Mouse (Mus musculus): ENCODE data around the gene Xk. TPM values are rescaled to one million over a fixed set of nuclear protein-coding genes. Genes with fewer than 3 reads are reported as not detected.

Xk gene
- polyA plus RNA-seq (2014; fragmentation: Nextera tagmentation; extraction: Ambion mirVana) = 8.9 and 10.6 TPM in 2 replicates

DNA sequence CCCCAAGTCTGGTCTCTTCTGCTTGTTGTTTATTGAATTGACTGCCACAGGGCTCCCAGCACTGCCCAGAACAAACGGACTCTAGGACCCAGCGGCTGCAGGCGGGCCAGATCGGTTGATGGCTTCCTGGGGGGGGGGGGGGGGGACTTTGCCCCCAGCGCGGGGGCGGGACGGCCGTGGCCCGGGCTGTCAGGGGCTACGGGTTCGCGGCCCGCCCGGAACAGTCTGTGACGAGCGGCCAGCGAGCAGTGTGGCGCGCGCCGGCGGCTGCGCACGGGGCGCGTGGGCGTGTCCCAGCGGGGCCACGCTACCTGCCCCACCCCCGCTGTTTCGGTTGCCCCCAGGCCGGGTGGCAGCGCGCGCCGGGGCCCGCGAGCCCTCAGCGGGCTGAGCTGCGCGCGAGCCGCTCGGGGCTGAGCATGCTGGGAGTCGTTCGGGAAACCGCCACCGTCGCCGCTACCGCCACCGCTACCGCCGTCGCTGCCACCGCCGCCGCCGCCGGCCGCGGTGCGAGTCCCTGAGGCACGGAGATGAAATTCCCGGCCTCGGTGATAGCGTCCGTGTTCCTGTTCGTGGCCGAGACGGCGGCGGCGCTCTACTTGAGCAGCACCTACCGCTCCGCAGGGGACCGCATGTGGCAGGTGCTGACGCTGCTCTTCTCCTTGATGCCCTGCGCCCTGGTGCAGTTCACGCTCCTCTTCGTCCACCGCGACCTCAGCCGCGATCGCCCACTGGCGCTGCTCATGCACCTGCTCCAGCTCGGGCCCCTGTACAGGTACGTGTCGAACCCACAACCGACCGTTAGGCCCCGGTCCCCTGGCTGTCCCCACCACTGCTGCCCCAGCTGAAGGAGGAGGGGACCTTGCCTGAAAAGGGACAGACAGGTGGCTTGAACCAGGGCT is at the start of gene Xk:
TSS of gene Xk (plus strand) at position 297 of the 902 bp plus-strand sequence.
- H3K27ac ChIP-seq (ENCODE audit: low read depth, low read length) = peak within 1 kb of the TSS; percentile 35; the same call in 1 of the 2 replicates
- no peaks in the 10 kb centered on the region for H3K4me1 ChIP-seq (ENCODE audit: control insufficient read depth, insufficient read depth, low read length)
- ATAC-seq (replicated peaks; ENCODE audit: insufficient number of reproducible peaks, low FRiP score, low TSS enrichment) = peak; percentile 93
- no peaks in the 10 kb centered on the region for H3K27me3 ChIP-seq (ENCODE audit: control insufficient read depth, insufficient read depth, low read length)
- peak within 1 kb of the TSS; percentile 64 for H3K9ac ChIP-seq (ENCODE audit: low read depth, low read length)
- H3K4me2 ChIP-seq = peak within 1 kb of the TSS; percentile 60
- H3K36me3 ChIP-seq (ENCODE audit: control insufficient read depth, insufficient read depth, low read length) = no peaks in the 10 kb centered on the region
- no peaks in the 10 kb centered on the region for H3K9me3 ChIP-seq (replicated peaks; ENCODE audit: control insufficient read depth, low read length)
- H3K4me3 ChIP-seq (ENCODE audit: low read depth, low read length) = peak within 1 kb of the TSS; percentile 50
- 7% methylated on average over 59 of the region's 94 CpGs for WGBS (ENCODE audit: insufficient replicate concordance)

DNA sequence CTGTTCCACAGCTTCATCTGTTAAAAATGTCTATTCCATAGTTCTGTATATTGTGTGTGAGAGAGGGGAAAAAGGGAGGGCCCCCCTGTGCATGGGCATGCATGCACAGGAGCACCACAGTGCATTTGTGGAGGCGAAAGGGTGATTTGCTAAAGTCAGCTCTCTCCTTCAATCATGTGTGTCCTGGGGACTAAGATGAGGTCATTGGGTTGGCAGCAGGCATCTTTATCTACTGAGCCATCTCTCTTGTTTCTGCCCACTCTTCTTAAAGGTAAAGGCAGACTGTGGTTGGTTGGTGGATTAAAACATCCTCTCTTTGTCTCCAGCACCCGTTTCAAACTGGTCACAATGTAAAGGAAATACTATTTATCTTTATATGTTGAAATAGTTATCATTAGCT is 45.5 kb upstream of the Xk start:
- Histone ChIP-seq H3K4me2 (no peak overlapping the region), H3K4me3 (ENCODE audit: low read depth, low read length) (no peak overlapping the region), H3K9ac (ENCODE audit: low read depth, low read length) (no peak overlapping the region), H3K9me3 (replicated peaks; ENCODE audit: control insufficient read depth, low read length) (no peaks in the 10 kb centered on the region), H3K4me1 (ENCODE audit: control insufficient read depth, insufficient read depth, low read length) (no peaks in the 10 kb centered on the region), H3K27me3 (ENCODE audit: control insufficient read depth, insufficient read depth, low read length) (no peaks in the 10 kb centered on the region), H3K27ac (ENCODE audit: low read depth, low read length) (no peak overlapping the region), H3K36me3 (ENCODE audit: control insufficient read depth, insufficient read depth, low read length) (no peaks in the 10 kb centered on the region)
- ATAC-seq (replicated peaks; ENCODE audit: insufficient number of reproducible peaks, low FRiP score, low TSS enrichment) = no peak
- WGBS (ENCODE audit: insufficient replicate concordance) = 70% methylated on average over 2 of the region's 2 CpGs

DNA sequence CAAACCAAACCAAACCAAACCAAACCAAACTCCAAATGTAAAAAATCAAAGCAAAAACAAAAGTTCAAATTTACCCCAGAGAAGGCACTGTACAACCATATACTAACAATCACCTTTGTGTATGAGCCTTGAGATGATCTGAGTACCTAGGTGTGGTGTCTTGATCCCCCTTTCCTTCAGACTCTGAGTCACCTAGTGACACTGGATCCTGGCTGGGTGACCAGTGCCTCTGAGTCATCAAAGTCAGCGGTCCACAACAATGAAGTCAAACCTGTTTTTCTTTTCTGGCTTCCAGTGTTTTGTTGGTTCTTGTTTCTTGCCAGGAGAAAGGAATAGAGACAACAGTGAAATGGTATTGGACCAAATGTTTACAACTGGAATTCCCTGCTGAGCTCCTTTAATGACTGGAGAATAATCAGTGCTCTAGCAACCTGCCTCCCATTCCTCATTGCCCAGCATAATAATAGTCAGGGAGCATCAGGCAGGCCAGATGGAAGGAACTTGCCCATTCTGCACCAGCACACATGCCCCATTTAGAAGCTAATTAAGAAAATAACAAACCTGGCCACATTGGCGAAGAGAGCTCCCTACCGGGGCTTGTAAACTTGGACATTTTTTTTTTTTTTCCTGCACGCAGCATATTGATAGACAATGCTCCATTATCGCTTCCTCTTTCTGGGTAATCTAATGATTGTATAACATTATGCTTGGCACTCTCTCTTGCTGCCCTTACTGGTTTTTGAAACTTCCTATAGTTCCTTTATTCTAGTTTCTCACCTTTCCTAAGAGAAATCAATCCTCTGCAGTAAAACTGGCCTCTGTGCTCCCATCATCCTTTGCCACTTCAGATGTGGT is 31.6 kb upstream of the Xk start:
- Histone ChIP-seq H3K36me3 (ENCODE audit: control insufficient read depth, insufficient read depth, low read length) (no peaks in the 10 kb centered on the region), H3K4me3 (ENCODE audit: low read depth, low read length) (no peak overlapping the region), H3K9me3 (replicated peaks; ENCODE audit: control insufficient read depth, low read length) (no peaks in the 10 kb centered on the region; the same call in 1 of the 2 replicates), H3K4me2 (no peak overlapping the region), H3K9ac (ENCODE audit: low read depth, low read length) (no peak overlapping the region), H3K4me1 (ENCODE audit: control insufficient read depth, insufficient read depth, low read length) (no peaks in the 10 kb centered on the region; the same call in 1 of the 2 replicates), H3K27me3 (ENCODE audit: control insufficient read depth, insufficient read depth, low read length) (no peaks in the 10 kb centered on the region), H3K27ac (ENCODE audit: low read depth, low read length) (no peak overlapping the region)
- 80% methylated on average over 5 of the region's 5 CpGs for WGBS (ENCODE audit: insufficient replicate concordance)
- ATAC-seq (replicated peaks; ENCODE audit: insufficient number of reproducible peaks, low FRiP score, low TSS enrichment) = no peak

DNA sequence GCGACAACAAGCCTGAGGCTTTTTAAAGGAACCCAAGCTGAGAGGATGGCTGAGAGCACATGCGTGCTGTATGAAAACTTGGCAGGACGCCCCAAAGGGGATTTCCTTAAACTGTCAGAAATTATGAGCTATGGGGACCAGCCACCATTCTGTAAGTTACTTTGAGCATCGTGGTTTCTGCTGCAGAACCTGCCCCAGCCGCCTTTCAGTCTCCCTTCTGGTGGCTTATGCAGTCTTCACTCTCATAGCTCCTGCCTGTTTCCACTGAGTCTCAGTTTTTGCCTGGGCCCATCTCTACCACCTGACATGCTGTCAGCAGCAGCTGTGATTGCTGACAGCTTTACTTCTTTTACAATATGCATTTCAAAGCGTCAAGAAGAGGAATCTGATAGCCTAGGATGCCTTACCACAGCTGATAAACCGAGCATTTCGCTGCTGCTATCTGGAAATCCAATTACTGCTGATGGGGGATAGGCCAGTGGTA is 29.1 kb upstream of the Xk start:
- no peaks in the 10 kb centered on the region for H3K36me3 ChIP-seq (ENCODE audit: control insufficient read depth, insufficient read depth, low read length)
- H3K4me3 ChIP-seq (ENCODE audit: low read depth, low read length) = no peak overlapping the region
- H3K27me3 ChIP-seq (ENCODE audit: control insufficient read depth, insufficient read depth, low read length) = no peaks in the 10 kb centered on the region
- ATAC-seq (replicated peaks; ENCODE audit: insufficient number of reproducible peaks, low FRiP score, low TSS enrichment) = no peak
- WGBS (ENCODE audit: insufficient replicate concordance) = 46% methylated on average over 8 of the region's 8 CpGs
- no peak overlapping the region for H3K27ac ChIP-seq (ENCODE audit: low read depth, low read length)
- no peak overlapping the region for H3K9ac ChIP-seq (ENCODE audit: low read depth, low read length)
- H3K4me2 ChIP-seq = no peak overlapping the region
- no peaks in the 10 kb centered on the region; the same call in 1 of the 2 replicates for H3K9me3 ChIP-seq (replicated peaks; ENCODE audit: control insufficient read depth, low read length)
- no peaks in the 10 kb centered on the region; the same call in 1 of the 2 replicates for H3K4me1 ChIP-seq (ENCODE audit: control insufficient read depth, insufficient read depth, low read length)

DNA sequence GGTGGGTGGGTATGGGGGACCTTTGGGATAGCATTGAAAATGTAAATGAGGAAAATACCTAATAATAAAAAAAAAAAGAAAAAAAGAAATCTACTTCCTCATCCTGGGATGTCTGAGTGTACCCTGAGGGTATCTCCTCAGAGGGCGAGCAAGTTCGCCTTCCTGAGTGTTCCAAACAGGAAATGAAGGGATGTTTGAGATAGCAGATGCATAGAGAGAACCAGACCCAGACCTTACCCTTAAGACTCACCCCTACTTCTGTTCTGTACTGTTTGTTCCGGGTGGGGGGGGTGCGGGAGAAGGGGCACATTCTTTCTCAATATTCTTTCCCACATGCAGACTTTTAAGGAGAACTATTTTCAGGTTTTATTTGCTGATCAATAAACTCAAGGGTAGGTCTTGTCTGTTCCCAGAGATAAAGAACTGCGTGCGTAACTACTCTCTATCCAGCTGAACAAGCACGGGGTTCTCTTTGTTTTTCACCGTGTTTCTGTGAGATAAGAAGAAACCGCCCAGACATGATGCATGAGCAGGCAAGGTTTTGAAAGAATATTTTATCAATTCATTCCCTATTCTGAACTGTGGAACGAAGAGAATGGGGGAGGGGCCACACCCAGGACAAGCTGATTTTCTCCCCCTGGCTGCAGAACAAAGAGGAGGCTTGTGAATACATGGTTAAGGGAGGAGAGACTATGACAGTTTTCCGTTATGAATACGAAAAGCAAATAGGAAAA is 27.8 kb upstream of the Xk start:
- Histone ChIP-seq H3K27ac (ENCODE audit: low read depth, low read length) (no peak overlapping the region), H3K9me3 (replicated peaks; ENCODE audit: control insufficient read depth, low read length) (no peaks in the 10 kb centered on the region; the same call in 1 of the 2 replicates), H3K4me3 (ENCODE audit: low read depth, low read length) (no peak overlapping the region), H3K36me3 (ENCODE audit: control insufficient read depth, insufficient read depth, low read length) (no peaks in the 10 kb centered on the region), H3K4me1 (ENCODE audit: control insufficient read depth, insufficient read depth, low read length) (no peaks in the 10 kb centered on the region; the same call in 1 of the 2 replicates), H3K9ac (ENCODE audit: low read depth, low read length) (no peak overlapping the region), H3K27me3 (ENCODE audit: control insufficient read depth, insufficient read depth, low read length) (no peaks in the 10 kb centered on the region), H3K4me2 (0 out of 2 replicates have a peak overlapping the region, but pooled peaks have one; percentile 8)
- ATAC-seq (replicated peaks; ENCODE audit: insufficient number of reproducible peaks, low FRiP score, low TSS enrichment) = peak; percentile 81
- 50% methylated on average over 12 of the region's 12 CpGs for WGBS (ENCODE audit: insufficient replicate concordance)

DNA sequence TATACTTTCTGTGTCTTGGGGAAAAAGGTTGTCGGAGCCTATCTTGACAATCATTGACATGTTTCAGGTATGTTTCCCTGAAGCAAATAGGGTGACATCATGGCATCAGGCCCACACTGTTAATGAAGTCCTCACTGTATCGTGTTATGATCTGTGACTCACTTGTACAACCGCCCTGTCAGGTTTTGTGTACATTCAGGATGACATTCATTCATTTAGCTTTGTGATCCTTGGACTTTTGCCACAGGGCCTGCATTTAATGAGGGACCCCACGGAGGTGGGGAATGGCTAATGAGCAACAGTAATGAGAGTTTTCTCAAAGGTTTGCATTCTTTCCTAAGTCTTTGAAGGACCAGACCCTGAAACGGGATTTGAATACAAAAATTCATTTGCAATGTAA is 23.6 kb upstream of the Xk start:
- Histone ChIP-seq H3K36me3 (ENCODE audit: control insufficient read depth, insufficient read depth, low read length) (no peaks in the 10 kb centered on the region), H3K4me1 (ENCODE audit: control insufficient read depth, insufficient read depth, low read length) (no peaks in the 10 kb centered on the region; the same call in 1 of the 2 replicates), H3K27me3 (ENCODE audit: control insufficient read depth, insufficient read depth, low read length) (no peaks in the 10 kb centered on the region), H3K9me3 (replicated peaks; ENCODE audit: control insufficient read depth, low read length) (no peaks in the 10 kb centered on the region; the same call in 1 of the 2 replicates), H3K9ac (ENCODE audit: low read depth, low read length) (no peak overlapping the region), H3K4me3 (ENCODE audit: low read depth, low read length) (no peak overlapping the region), H3K4me2 (no peak overlapping the region), H3K27ac (ENCODE audit: low read depth, low read length) (no peak overlapping the region)
- ATAC-seq (replicated peaks; ENCODE audit: insufficient number of reproducible peaks, low FRiP score, low TSS enrichment) = no peak
- 70% methylated on average over 5 of the region's 5 CpGs for WGBS (ENCODE audit: insufficient replicate concordance)

DNA sequence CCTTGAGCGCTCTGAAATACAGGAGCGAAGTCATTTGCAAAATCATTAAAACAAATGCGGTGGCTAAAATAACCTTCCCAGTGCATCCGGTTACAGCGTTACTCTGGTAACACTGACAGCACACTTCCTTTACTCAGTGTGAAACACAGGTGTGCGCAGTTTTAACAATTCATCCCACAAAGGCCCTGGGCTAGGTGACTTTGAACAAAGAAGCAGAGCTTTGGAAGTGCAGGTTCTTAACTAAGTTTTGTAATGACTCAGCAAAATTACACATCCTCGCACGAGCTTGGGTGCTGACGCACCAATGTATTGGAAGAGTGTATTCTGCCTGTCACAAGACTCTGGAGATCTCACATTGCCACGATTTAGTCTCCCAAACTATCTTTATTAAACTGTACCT is 18.6 kb upstream of the Xk start:
- no peak overlapping the region for H3K9ac ChIP-seq (ENCODE audit: low read depth, low read length)
- no peak overlapping the region for H3K4me2 ChIP-seq
- ATAC-seq (replicated peaks; ENCODE audit: insufficient number of reproducible peaks, low FRiP score, low TSS enrichment) = no peak
- 78% methylated on average over 10 of the region's 10 CpGs for WGBS (ENCODE audit: insufficient replicate concordance)
- no peaks in the 10 kb centered on the region for H3K36me3 ChIP-seq (ENCODE audit: control insufficient read depth, insufficient read depth, low read length)
- no peaks in the 10 kb centered on the region for H3K9me3 ChIP-seq (replicated peaks; ENCODE audit: control insufficient read depth, low read length)
- H3K4me3 ChIP-seq (ENCODE audit: low read depth, low read length) = no peak overlapping the region
- no peak overlapping the region for H3K27ac ChIP-seq (ENCODE audit: low read depth, low read length)
- no peaks in the 10 kb centered on the region for H3K4me1 ChIP-seq (ENCODE audit: control insufficient read depth, insufficient read depth, low read length)
- H3K27me3 ChIP-seq (ENCODE audit: control insufficient read depth, insufficient read depth, low read length) = no peaks in the 10 kb centered on the region

DNA sequence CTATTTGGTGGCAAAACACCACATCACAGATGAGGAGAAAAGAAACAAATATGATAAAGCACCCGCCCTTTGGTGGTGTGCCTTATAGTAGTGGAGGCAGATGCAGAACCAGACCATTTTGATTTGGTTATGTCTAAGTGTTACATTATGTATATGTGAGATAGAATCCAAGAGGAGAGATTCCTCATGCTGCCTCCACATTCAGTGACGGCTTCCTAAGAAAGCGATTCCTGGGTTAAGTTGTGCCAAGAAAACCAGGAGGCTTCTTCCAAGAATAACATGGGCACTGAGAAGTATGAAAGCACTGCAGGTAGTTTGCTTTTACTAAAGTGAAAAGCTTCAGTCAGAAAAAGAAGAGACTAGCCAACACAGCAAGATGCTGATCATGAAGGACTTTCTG is 17.7 kb upstream of the Xk start:
- Histone ChIP-seq H3K4me2 (no peak overlapping the region; the same call in 1 of the 2 replicates), H3K9me3 (replicated peaks; ENCODE audit: control insufficient read depth, low read length) (no peaks in the 10 kb centered on the region), H3K36me3 (ENCODE audit: control insufficient read depth, insufficient read depth, low read length) (no peaks in the 10 kb centered on the region), H3K4me1 (ENCODE audit: control insufficient read depth, insufficient read depth, low read length) (no peaks in the 10 kb centered on the region), H3K9ac (ENCODE audit: low read depth, low read length) (no peak overlapping the region), H3K27me3 (ENCODE audit: control insufficient read depth, insufficient read depth, low read length) (no peaks in the 10 kb centered on the region), H3K4me3 (ENCODE audit: low read depth, low read length) (no peak overlapping the region), H3K27ac (ENCODE audit: low read depth, low read length) (no peak overlapping the region)
- 81% methylated on average over 3 of the region's 3 CpGs for WGBS (ENCODE audit: insufficient replicate concordance)
- ATAC-seq (replicated peaks; ENCODE audit: insufficient number of reproducible peaks, low FRiP score, low TSS enrichment) = no peak
